20 mouse cellular contexts compared by ENCODE assay signal in the genomic region with DNA sequence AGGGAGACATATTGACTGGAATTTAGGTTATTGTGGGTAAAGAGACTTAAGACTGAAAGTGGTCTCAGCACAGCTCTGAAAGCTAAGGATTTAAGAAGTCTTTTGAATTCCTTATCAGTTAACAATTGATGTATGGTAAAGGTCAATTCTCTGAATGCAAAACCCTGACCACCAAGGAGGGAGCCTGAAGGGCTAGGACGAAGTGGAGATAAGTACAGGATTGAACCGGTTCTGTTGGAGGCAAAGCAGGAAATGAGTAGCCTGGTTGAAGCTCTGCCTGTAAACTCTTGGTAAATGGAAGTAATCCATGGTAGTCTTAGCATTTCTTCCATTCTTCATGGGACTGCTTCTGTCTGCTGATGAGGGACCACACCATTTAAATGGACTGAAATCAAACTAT. TPM values are rescaled to one million over a fixed set of nuclear protein-coding genes. Genes with fewer than 3 reads are reported as not detected.
DNase-seq lines count a peak whose midpoint lies in the region; ATAC-seq and TF ChIP-seq lines count a peak whose summit lies in the region.
"Had no signal": no experiment of that assay in that cellular context is flagged by ENCODE, and none has a peak within 500 bp of the region (broad histone marks: within the 10 kb centered on the region; RNA-seq: fewer than 3 reads in every experiment).

No protein-coding gene starts in this region.

- ATAC-seq in heart, embryonic 11.5 days (replicated peaks; ENCODE audit: insufficient number of reproducible peaks, low FRiP score, low TSS enrichment), result no peak
- no peak for ATAC-seq in megakaryocyte, adult 5-6 weeks (ENCODE audit: poor library complexity, severe bottlenecking)
- ATAC-seq: forebrain, embryonic 16.5 days; intestine, embryonic 16.5 days had no signal

- no peak overlapping the region for H3K4me3 ChIP-seq in heart, embryonic 11.5 days (ENCODE audit: low read depth, low read length)
- H3K4me3 ChIP-seq in megakaryocyte, embryonic 14.5 days (replicated peaks), result peak overlapping the region; percentile 83
- H3K4me3 ChIP-seq in small intestine, adult 2 months (ENCODE audit: low read depth, low read length), result no peak overlapping the region
- H3K4me3 ChIP-seq: embryonic facial prominence, embryonic 15.5 days; hindbrain, embryonic 13.5 days had no signal

- peak; percentile 64 for DNase-seq in heart, adult 11 months
- DNase-seq in yolk sac, embryonic 10.5 days (ENCODE audit: low spot score), result peak; percentile 66
- DNase-seq in kidney, postnatal 4 days, result no peak
- DNase-seq in gastrocnemius, postnatal 10 days, result no peak
- DNase-seq: adrenal gland, adult 8-10 months; cerebellum, adult 11 months; cerebellum, adult 8-10 months; cerebellum, postnatal 14 days; embryo, embryonic 11 days; gastrocnemius, postnatal 36 days; heart, postnatal 14 days had no signal

- H3K36me3 ChIP-seq in heart, embryonic 11.5 days (ENCODE audit: control insufficient read depth, insufficient read depth, low read length), result no peaks in the 10 kb centered on the region
- H3K36me3 ChIP-seq in megakaryocyte, embryonic 14.5 days (replicated peaks; ENCODE audit: low read length), result no peaks in the 10 kb centered on the region
- no peaks in the 10 kb centered on the region for H3K36me3 ChIP-seq in small intestine, adult 2 months (ENCODE audit: control insufficient read depth, insufficient read depth, low read length)
- H3K36me3 ChIP-seq: embryonic facial prominence, embryonic 15.5 days; hindbrain, embryonic 13.5 days had no signal

- TF ChIP-seq POLR2A in small intestine, adult 2 months (IDR thresholded peaks at IDR 0.05; ENCODE audit: low read depth, low read length), result no peak

- 5% methylated on average over 2 of the region's 2 CpGs for WGBS in heart, embryonic 11.5 days (ENCODE audit: insufficient replicate concordance)
- 55% methylated on average over 2 of the region's 2 CpGs for WGBS in small intestine, adult 2 months

- H3K9ac ChIP-seq in heart, embryonic 11.5 days (ENCODE audit: low read depth, low read length), result no peak overlapping the region
- H3K9ac ChIP-seq: embryonic facial prominence, embryonic 15.5 days; hindbrain, embryonic 13.5 days had no signal

- no peak for TF ChIP-seq CTCF in small intestine, adult 2 months (IDR thresholded peaks at IDR 0.05; ENCODE audit: extremely low read depth, insufficient read length, insufficient replicate concordance, low read depth, low read length)

- H3K27me3 ChIP-seq in heart, embryonic 11.5 days (ENCODE audit: control insufficient read depth, insufficient read depth, low read length), result no peaks in the 10 kb centered on the region
- no peaks in the 10 kb centered on the region for H3K27me3 ChIP-seq in megakaryocyte, embryonic 14.5 days (replicated peaks)
- H3K27me3 ChIP-seq in small intestine, adult 2 months (ENCODE audit: control insufficient read depth, insufficient read depth, low read length), result no peaks in the 10 kb centered on the region
- H3K27me3 ChIP-seq: CH12.LX; embryonic facial prominence, embryonic 15.5 days; hindbrain, embryonic 13.5 days had no signal

- H3K4me2 ChIP-seq in heart, embryonic 11.5 days, result no peak overlapping the region
- H3K4me2 ChIP-seq: embryonic facial prominence, embryonic 15.5 days; hindbrain, embryonic 13.5 days had no signal

- no peaks in the 10 kb centered on the region for H3K9me3 ChIP-seq in heart, embryonic 11.5 days (replicated peaks; ENCODE audit: control insufficient read depth, low read length)
- no peaks in the 10 kb centered on the region for H3K9me3 ChIP-seq in megakaryocyte, embryonic 14.5 days
- H3K9me3 ChIP-seq: embryonic facial prominence, embryonic 15.5 days; hindbrain, embryonic 13.5 days had no signal

- peaks cover 10% of the 10 kb centered on the region; the same call in 1 of the 2 replicates for H3K4me1 ChIP-seq in heart, embryonic 11.5 days (ENCODE audit: control insufficient read depth, insufficient read depth, low read length)
- H3K4me1 ChIP-seq in megakaryocyte, embryonic 14.5 days, result peaks cover 82% of the 10 kb centered on the region
- no peaks in the 10 kb centered on the region; the same call in 1 of the 2 replicates for H3K4me1 ChIP-seq in small intestine, adult 2 months (ENCODE audit: control insufficient read depth, insufficient read depth, insufficient read length, low read length)
- H3K4me1 ChIP-seq: embryonic facial prominence, embryonic 15.5 days had no signal

- no peak overlapping the region for H3K27ac ChIP-seq in heart, embryonic 11.5 days (ENCODE audit: low read depth, low read length)
- peak overlapping the region; percentile 12; the same call in 1 of the 2 replicates for H3K27ac ChIP-seq in small intestine, adult 2 months (ENCODE audit: insufficient read depth, low read depth, low read length)
- H3K27ac ChIP-seq: embryonic facial prominence, embryonic 15.5 days; hindbrain, embryonic 13.5 days had no signal

RNA-seq across cellular contexts. Expression of a gene that starts 17.5 kb away (rescaled TPM):
- 54.4 and 62.4 TPM in 2 replicates for polyA plus RNA-seq in heart, embryonic 11.5 days (2014; fragmentation: Nextera tagmentation; extraction: Ambion mirVana)
- 51.6 and 132 TPM in 2 replicates for polyA plus RNA-seq in megakaryocyte, embryonic 14.5 days (2012; ENCODE audit: insufficient read depth, low replicate concordance)
- total RNA-seq in megakaryocyte, adult 5-6 weeks (2015), result 160 and 180 TPM in 2 replicates
- total RNA-seq in megakaryocyte, adult 5-6 weeks (2017), result 192 and 198 TPM in 2 replicates
- polyA plus RNA-seq in small intestine, adult 2 months (2012; rRNA removed), result 13.2 and 44.5 TPM in 2 replicates
- total RNA-seq in gastrocnemius, postnatal 10 days (2021), result 10 to 100 TPM; 33.5 to 36.5 TPM

Comparison
In these comparisons a context has a peak if more than half of its experiments do, and no peak if none do; other contexts are left out.
1. DNase-seq: peak in heart, adult 11 months (single experiment) and yolk sac, embryonic 10.5 days (single experiment); none in kidney, postnatal 4 days (0 of 2) and gastrocnemius, postnatal 10 days (single experiment).